Mouse (Mus musculus) MEL (cell line): Measurements from ENCODE around the gene Sorbs1. TPM values are rescaled to one million over a fixed set of nuclear protein-coding genes. Genes with fewer than 3 reads are reported as not detected.

Source experiments
- DNase-seq: peaks from one replicate; pipeline ENCODE4 v3.0.0; 2011; ENCODE audit warnings: low read depth, low spot score
- H3K27ac ChIP-seq: 2 replicates; pipeline ENCODE4 v1.5.1; 2012; ENCODE audit warnings: low read depth, mild to moderate bottlenecking, control low read depth, low read length, moderate library complexity; ENCODE audit not compliant: control insufficient read depth
- H3K27me3 ChIP-seq, 2 experiments: fragments of 150-350 bp in 1 of 2; sonication (generic) in 1 of 2; 2 replicates each; pipeline ENCODE4 v1.6.1; 2012; ENCODE audit warnings: low read length in 2 of 2, mild to moderate bottlenecking in 2 of 2, improper control_type of control experiment in 1 of 2, moderate library complexity in 1 of 2; ENCODE audit not compliant: insufficient read depth in 2 of 2, control insufficient read depth in 1 of 2
- H3K36me3 ChIP-seq, 2 experiments: 2 replicates each; pipeline ENCODE4 v1.6.1; 2012 to 2014; ENCODE audit warnings: low read length in 2 of 2, improper control_type of control experiment in 1 of 2, inconsistent platforms in 1 of 2, mild to moderate bottlenecking in 1 of 2; ENCODE audit not compliant: insufficient read depth in 2 of 2, control insufficient read depth in 1 of 2
- H3K4me1 ChIP-seq, 2 experiments: fragments of 150-350 bp in 1 of 2; sonication (generic) in 1 of 2; 2 replicates each; pipeline ENCODE4 v1.6.1; 2012; ENCODE audit warnings: low read length in 2 of 2, improper control_type of control experiment in 1 of 2, mild to moderate bottlenecking in 1 of 2; ENCODE audit not compliant: insufficient read depth in 2 of 2, control insufficient read depth in 1 of 2
- H3K4me3 ChIP-seq, 2 experiments: fragments of 150-350 bp in 1 of 2; sonication (generic) in 1 of 2; 2 replicates each; pipeline ENCODE4 v1.5.1; 2012; ENCODE audit warnings: low read depth in 2 of 2, low read length in 2 of 2, mild to moderate bottlenecking in 2 of 2, moderate library complexity in 2 of 2, control low read depth in 1 of 2, improper control_type of control experiment in 1 of 2; ENCODE audit not compliant: control insufficient read depth in 1 of 2, insufficient read depth in 1 of 2
- H3K79me2 ChIP-seq: 2 replicates; pipeline ENCODE4 v1.6.1; 2012; ENCODE audit warnings: mild to moderate bottlenecking, low read length, moderate library complexity; ENCODE audit not compliant: control insufficient read depth, poor library complexity, insufficient read depth
- H3K9ac ChIP-seq: 2 replicates; pipeline ENCODE4 v1.6.1; 2012; ENCODE audit warnings: low read depth, mild to moderate bottlenecking, control low read depth, low read length, moderate library complexity; ENCODE audit not compliant: control insufficient read depth, poor library complexity, severe bottlenecking
- H3K9me3 ChIP-seq: fragments of 150-350 bp; sonication (generic); replicated peaks from 2 replicates; pipeline ENCODE4 v1.6.1; 2012; ENCODE audit warnings: mild to moderate bottlenecking, low read length, improper control_type of control experiment, moderate library complexity; ENCODE audit not compliant: insufficient read depth
- CHD2 ChIP-seq: IDR thresholded peaks from 2 replicates; pipeline ENCODE4 v1.6.1; 2011; ENCODE audit warnings: low read length, improper control_type of control experiment
- CTCF ChIP-seq, 3 experiments: IDR thresholded peaks in 2 of 3; conservative IDR thresholded peaks in 1 of 3; 2 replicates each; pipeline ENCODE4 v1.5.1; 2011 to 2012; ENCODE audit warnings: low read length in 3 of 3, low read depth in 2 of 3, mild to moderate bottlenecking in 2 of 3, improper control_type of control experiment in 1 of 3, inconsistent platforms in 1 of 3, mixed read lengths in 1 of 3, moderate library complexity in 1 of 3; ENCODE audit not compliant: control insufficient read depth in 1 of 3, insufficient read depth in 1 of 3, poor library complexity in 1 of 3, severe bottlenecking in 1 of 3
- E2F4 ChIP-seq: IDR thresholded peaks from 2 replicates; pipeline ENCODE4 v1.6.1; 2011; ENCODE audit warnings: low read depth, low read length, improper control_type of control experiment, borderline replicate concordance
- ELF1 ChIP-seq: IDR thresholded peaks from 2 replicates; pipeline ENCODE4 v1.6.1; 2014; ENCODE audit warnings: low read depth, mild to moderate bottlenecking, inconsistent platforms, low read length, improper control_type of control experiment, moderate library complexity
- EP300 ChIP-seq, 2 experiments: IDR thresholded peaks; 2 replicates each; pipeline ENCODE4 v1.6.1; 2011; ENCODE audit warnings: improper control_type of control experiment in 2 of 2, low read length in 2 of 2, low read depth in 1 of 2, mild to moderate bottlenecking in 1 of 2
- ETS1 ChIP-seq: IDR thresholded peaks from 2 replicates; pipeline ENCODE4 v1.6.1; 2012; ENCODE audit warnings: low read depth, mild to moderate bottlenecking, inconsistent platforms, low read length, improper control_type of control experiment, moderate library complexity
- GATA1 ChIP-seq: IDR thresholded peaks from 2 replicates; pipeline ENCODE4 v1.6.1; 2011; ENCODE audit warnings: low read depth, low read length, improper control_type of control experiment
- JUND ChIP-seq: IDR thresholded peaks from 2 replicates; pipeline ENCODE4 v1.6.1; 2011; ENCODE audit warnings: low read depth, mild to moderate bottlenecking, improper control_type of control experiment, low read length
- KAT2A ChIP-seq: conservative IDR thresholded peaks from 2 replicates; pipeline ENCODE4 v1.6.1; 2012; ENCODE audit warnings: low read depth, low read length, improper control_type of control experiment, inconsistent platforms
- MAFK ChIP-seq: IDR thresholded peaks from 2 replicates; pipeline ENCODE4 v1.6.1; 2011; ENCODE audit warnings: low read depth, mild to moderate bottlenecking, low read length, improper control_type of control experiment, borderline replicate concordance
- MAX ChIP-seq: IDR thresholded peaks from 2 replicates; pipeline ENCODE4 v1.6.1; 2011; ENCODE audit warnings: low read length, improper control_type of control experiment
- MAZ ChIP-seq: IDR thresholded peaks from 2 replicates; pipeline ENCODE4 v1.6.1; 2012; ENCODE audit warnings: low read depth, mild to moderate bottlenecking, inconsistent platforms, low read length, improper control_type of control experiment
- MEF2A ChIP-seq: IDR thresholded peaks from 2 replicates; pipeline ENCODE4 v1.6.1; 2014; ENCODE audit warnings: low read depth, mild to moderate bottlenecking, inconsistent platforms, low read length, improper control_type of control experiment; ENCODE audit not compliant: poor library complexity, insufficient replicate concordance, severe bottlenecking; ENCODE audit errors: extremely low read depth
- MYC ChIP-seq: IDR thresholded peaks from 2 replicates; pipeline ENCODE4 v1.6.1; 2011; ENCODE audit warnings: low read depth, mild to moderate bottlenecking, low read length, improper control_type of control experiment, moderate library complexity
- NELFE ChIP-seq: IDR thresholded peaks from 2 replicates; pipeline ENCODE4 v1.6.1; 2011; ENCODE audit warnings: low read depth, low read length, improper control_type of control experiment
- POLR2A ChIP-seq, 2 experiments: IDR thresholded peaks; 2 replicates each; pipeline ENCODE4 v1.6.1; 2011 to 2012; ENCODE audit warnings: low read length in 2 of 2, mild to moderate bottlenecking in 2 of 2, control low read depth in 1 of 2, improper control_type of control experiment in 1 of 2, low read depth in 1 of 2, moderate library complexity in 1 of 2; ENCODE audit not compliant: control insufficient read depth in 1 of 2, insufficient read depth in 1 of 2, poor library complexity in 1 of 2
- POLR2AphosphoS5 ChIP-seq: IDR thresholded peaks from 2 replicates; pipeline ENCODE4 v1.6.1; 2012; ENCODE audit warnings: low read depth, borderline replicate concordance, mild to moderate bottlenecking, inconsistent platforms, low read length, moderate library complexity, mixed read lengths
- RAD21 ChIP-seq: IDR thresholded peaks from 2 replicates; pipeline ENCODE4 v1.6.1; 2011; ENCODE audit warnings: mild to moderate bottlenecking, low read depth, low read length, improper control_type of control experiment
- RCOR1 ChIP-seq: IDR thresholded peaks from 2 replicates; pipeline ENCODE4 v1.6.1; 2012; ENCODE audit warnings: low read depth, mild to moderate bottlenecking, inconsistent platforms, low read length, improper control_type of control experiment
- SIN3A ChIP-seq: IDR thresholded peaks from 2 replicates; pipeline ENCODE4 v1.6.1; 2012; ENCODE audit warnings: low read length, improper control_type of control experiment, inconsistent platforms
- TCF12 ChIP-seq: IDR thresholded peaks from 2 replicates; pipeline ENCODE4 v1.6.1; 2014; ENCODE audit warnings: low read depth, mild to moderate bottlenecking, inconsistent platforms, low read length, improper control_type of control experiment, moderate library complexity
- UBTF ChIP-seq: IDR thresholded peaks from 2 replicates; pipeline ENCODE4 v1.6.1; 2012; ENCODE audit warnings: low read depth, mild to moderate bottlenecking, inconsistent platforms, low read length, improper control_type of control experiment, moderate library complexity, borderline replicate concordance; ENCODE audit not compliant: insufficient read depth
- USF2 ChIP-seq, 2 experiments: IDR thresholded peaks; 2 replicates each; pipeline ENCODE4 v1.6.1; 2011 to 2012; ENCODE audit warnings: improper control_type of control experiment in 2 of 2, low read length in 2 of 2, borderline replicate concordance in 1 of 2, inconsistent platforms in 1 of 2, low read depth in 1 of 2, mild to moderate bottlenecking in 1 of 2; ENCODE audit not compliant: insufficient read depth in 1 of 2
- ZKSCAN1 ChIP-seq: IDR thresholded peaks from 2 replicates; pipeline ENCODE4 v1.6.1; 2012; ENCODE audit warnings: low read depth, mild to moderate bottlenecking, inconsistent platforms, low read length, improper control_type of control experiment, moderate library complexity
- ZNF384 ChIP-seq: IDR thresholded peaks from 2 replicates; pipeline ENCODE4 v1.6.1; 2012; ENCODE audit warnings: low read depth, mild to moderate bottlenecking, inconsistent platforms, low read length, improper control_type of control experiment
- polyA plus RNA-seq, 2 experiments: library from polyadenylated mRNA; stranded (reverse) in 1 of 2; unstranded in 1 of 2; fragments of >175 nt in 1 of 2; fragments of >200 nt in 1 of 2; gene quantifications; 2 replicates each; pipeline versions ENCODE4 v1.2.1 to v1.2.4; 2012; ENCODE audit warnings: low replicate concordance in 2 of 2, low read depth in 1 of 2; ENCODE audit not compliant: insufficient read length in 2 of 2, insufficient read depth in 1 of 2, missing spikeins in 1 of 2
- total RNA-seq: library from RNA; depleted of rRNA; stranded (reverse); fragments of 300-350 nt; gene quantifications from 2 replicates; pipeline ENCODE4 v1.2.3, GENCODE M21; 2012

Sorbs1 gene
- total and polyA plus RNA-seq, 3 experiments, result 1.3 to 5.3 TPM; not detected in 1

DNA sequence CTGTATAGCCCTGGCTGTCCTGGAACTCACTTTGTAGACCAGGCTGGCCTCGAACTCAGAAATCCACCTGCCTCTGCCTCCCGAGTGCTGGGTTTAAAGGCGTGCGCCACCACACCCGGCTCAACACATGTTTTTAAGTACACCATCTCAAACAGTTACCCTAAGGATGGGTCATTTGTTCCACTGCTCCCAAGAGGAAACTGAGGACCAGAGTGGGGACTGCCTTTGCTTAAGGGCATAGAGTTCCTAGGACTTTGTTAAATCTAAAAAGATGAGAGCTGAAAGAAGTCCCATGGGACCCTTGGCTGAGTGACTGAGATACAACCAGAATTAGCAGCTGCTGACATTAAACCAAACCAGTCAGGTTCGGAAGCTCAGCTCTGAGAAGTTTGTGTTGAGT lies 181.3 kb downstream of the Sorbs1 start:
- H3K79me2 ChIP-seq, result no peaks in the 10 kb centered on the region
- TF ChIP-seq NELFE (no peak), MEF2A (no peak), MYC (no peak), USF2 (IDR thresholded peaks at IDR 0.05; ENCODE audit: borderline replicate concordance in 1 of 2, insufficient read depth in 1 of 2, low read depth in 1 of 2, low read length in 2 of 2) (no peak), MAFK (no peak), RAD21 (no peak), POLR2AphosphoS5 (no peak), ZNF384 (no peak), ZKSCAN1 (no peak), MAX (no peak), JUND (no peak)
- H3K27ac ChIP-seq, result no peak overlapping the region
- no peaks in the 10 kb centered on the region for H3K36me3 ChIP-seq
- no peaks in the 10 kb centered on the region for H3K27me3 ChIP-seq
- H3K9me3 ChIP-seq, result no peaks in the 10 kb centered on the region
- no peak overlapping the region for H3K9ac ChIP-seq
- no peaks in the 10 kb centered on the region for H3K4me1 ChIP-seq
- DNase-seq, result no peak
- no peak overlapping the region for H3K4me3 ChIP-seq

DNA sequence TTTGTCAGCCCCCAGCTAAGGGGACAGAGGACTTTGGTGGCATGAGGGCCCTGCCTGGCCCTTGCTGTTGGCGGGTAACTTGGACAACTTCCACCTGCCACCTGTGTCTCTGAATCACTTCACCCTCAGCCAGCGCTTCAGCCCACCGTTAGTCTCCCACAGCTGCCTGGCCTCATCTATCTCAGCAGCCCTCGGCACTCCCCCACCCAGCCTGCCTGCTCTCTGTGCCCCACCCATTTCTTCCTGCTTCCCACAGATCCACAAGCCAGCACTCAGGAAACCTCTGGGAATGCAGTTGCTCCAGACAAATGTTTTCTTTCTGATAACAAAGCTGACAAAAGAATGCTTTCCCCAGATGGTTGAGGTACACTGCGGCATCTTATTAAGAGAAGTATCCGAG lies 181.7 kb downstream of the Sorbs1 start:
- Histone ChIP-seq H3K79me2 (no peaks in the 10 kb centered on the region), H3K4me1 (no peaks in the 10 kb centered on the region), H3K9me3 (no peaks in the 10 kb centered on the region), H3K27ac (no peak overlapping the region), H3K9ac (no peak overlapping the region), H3K27me3 (no peaks in the 10 kb centered on the region), H3K36me3 (no peaks in the 10 kb centered on the region), H3K4me3 (no peak overlapping the region)
- no peak for DNase-seq
- TF ChIP-seq GATA1 (no peak), ZNF384 (no peak), E2F4 (no peak), RCOR1 (no peak)

- no peak overlapping the region for H3K4me3 ChIP-seq
- no peak overlapping the region for H3K27ac ChIP-seq
- no peak for TF ChIP-seq POLR2AphosphoS5
- no peak for TF ChIP-seq KAT2A
- TF ChIP-seq E2F4, result no peak
- TF ChIP-seq CHD2, result no peak
- no peak for TF ChIP-seq MAZ
- TF ChIP-seq TCF12, result no peak
- no peak for TF ChIP-seq ETS1
- TF ChIP-seq NELFE, result no peak
- TF ChIP-seq MAX, result no peak
- no peak for TF ChIP-seq RCOR1
- TF ChIP-seq CTCF (IDR thresholded peaks at IDR 0.05 in 2 of 3, conservative IDR thresholded peaks at IDR 0.05 in 1 of 3; ENCODE audit: control insufficient read depth in 1 of 3, insufficient read depth in 1 of 3, low read depth in 2 of 3, low read length in 3 of 3, poor library complexity in 1 of 3, severe bottlenecking in 1 of 3), result no peak
- no peak for TF ChIP-seq MYC
- TF ChIP-seq POLR2A (IDR thresholded peaks at IDR 0.05; ENCODE audit: control insufficient read depth in 1 of 2, insufficient read depth in 1 of 2, low read depth in 1 of 2, low read length in 2 of 2, poor library complexity in 1 of 2), result no peak
- no peak for TF ChIP-seq EP300 (IDR thresholded peaks at IDR 0.05; ENCODE audit: low read depth in 1 of 2, low read length in 2 of 2)
- TF ChIP-seq MEF2A, result no peak
- no peak for TF ChIP-seq ZNF384
- TF ChIP-seq ELF1, result no peak
- no peak for TF ChIP-seq UBTF
- no peak for TF ChIP-seq SIN3A
- H3K4me1 ChIP-seq, result no peaks in the 10 kb centered on the region
- no peak overlapping the region for H3K9ac ChIP-seq
- DNase-seq, result no peak
- H3K9me3 ChIP-seq, result no peaks in the 10 kb centered on the region
- H3K79me2 ChIP-seq, result no peaks in the 10 kb centered on the region
- no peaks in the 10 kb centered on the region for H3K36me3 ChIP-seq
- H3K27me3 ChIP-seq, result no peaks in the 10 kb centered on the region
Observed at GRCm38 (mm10) chr19:40326126-40326525, 187.5 kb downstream of the Sorbs1 start.
